Mouse (Mus musculus) embryonic fibroblast, embryonic 13.5 days (primary cell): Measurements from ENCODE around the gene Slfn5. TPM values are rescaled to one million over a fixed set of nuclear protein-coding genes. Genes with fewer than 3 reads are reported as not detected.
A peak's percentile ranks its signal among the peaks of the same experiment; 100 is the strongest.
"Not testable (repeated sequence)": the region's sequence is repeated elsewhere in the genome, so short reads cannot be mapped to it uniquely, and the experiment has no call there.

ENCODE experiments used
- H3K27ac ChIP-seq: 2 replicates; pipeline ENCODE4 v1.5.1; 2012; ENCODE audit warnings: low read length, control low read depth, inconsistent platforms; ENCODE audit not compliant: insufficient read depth
- H3K4me1 ChIP-seq: 2 replicates; pipeline ENCODE4 v1.6.1; 2011; ENCODE audit warnings: low read length; ENCODE audit not compliant: control insufficient read depth, insufficient read depth
- H3K4me3 ChIP-seq: 2 replicates; pipeline ENCODE4 v1.5.1; 2011; ENCODE audit warnings: mild to moderate bottlenecking, control low read depth, low read length; ENCODE audit not compliant: insufficient read depth
- CTCF ChIP-seq: IDR thresholded peaks from 2 replicates; pipeline ENCODE4 v1.5.1; 2011; ENCODE audit warnings: mild to moderate bottlenecking, control low read depth, low read length, moderate library complexity, borderline replicate concordance; ENCODE audit not compliant: insufficient read depth
- POLR2A ChIP-seq: IDR thresholded peaks from 2 replicates; pipeline ENCODE4 v1.6.1; 2011; ENCODE audit warnings: low read depth, mild to moderate bottlenecking, control low read depth, low read length, moderate library complexity
- polyA plus RNA-seq: library from polyadenylated mRNA; stranded (reverse); fragments of >200 nt; gene quantifications from 2 replicates; pipeline ENCODE4 v1.2.4, GENCODE M21; 2011; ENCODE audit warnings: low read depth; ENCODE audit not compliant: missing spikeins, insufficient read length

The Slfn5 gene
- polyA plus RNA-seq, 1 experiment: 5.1 TPM

- Histone ChIP-seq H3K4me1 (no peaks in the 10 kb centered on the region), H3K27ac (no peak overlapping the region), H3K4me3 (no peak overlapping the region)
- no peak for TF ChIP-seq POLR2A
- TF ChIP-seq CTCF: peak; percentile 94
Observed at GRCm38 (mm10) chr11:82914711-82915352, 36.3 kb upstream of the Slfn5 start.

GRCm38 (mm10) chr11:82920768-82921167, 30.4 kb upstream of the Slfn5 start:
- no peaks in the 10 kb centered on the region for H3K4me1 ChIP-seq
- TF ChIP-seq POLR2A (no peak), CTCF (no peak)
- no peak overlapping the region for H3K27ac ChIP-seq
- H3K4me3 ChIP-seq: no peak overlapping the region

- H3K4me1 ChIP-seq: no peaks in the 10 kb centered on the region
- H3K27ac ChIP-seq: no peak overlapping the region
- no peak overlapping the region for H3K4me3 ChIP-seq
- TF ChIP-seq CTCF (no peak), POLR2A (no peak)
Observed at GRCm38 (mm10) chr11:82921691-82922090, 29.5 kb upstream of the Slfn5 start.

GRCm38 (mm10) chr11:82923910-82924309, 27.2 kb upstream of the Slfn5 start:
- H3K4me1 ChIP-seq, H3K4me3 ChIP-seq, H3K27ac ChIP-seq: not testable (repeated sequence)

- Histone ChIP-seq H3K27ac (no peak overlapping the region), H3K4me3 (no peak overlapping the region), H3K4me1 (no peaks in the 10 kb centered on the region)
- TF ChIP-seq POLR2A: no peak
- TF ChIP-seq CTCF: no peak
Observed at GRCm38 (mm10) chr11:82928897-82929632, 22.1 kb upstream of the Slfn5 start.

GRCm38 (mm10) chr11:82929633-82929950, 21.6 kb upstream of the Slfn5 start:
- Histone ChIP-seq H3K4me1 (no peaks in the 10 kb centered on the region), H3K4me3 (no peak overlapping the region), H3K27ac (no peak overlapping the region)
- TF ChIP-seq POLR2A (no peak), CTCF (no peak)

GRCm38 (mm10) chr11:82930391-82930955, 20.7 kb upstream of the Slfn5 start:
- H3K4me3 ChIP-seq, H3K27ac ChIP-seq, H3K4me1 ChIP-seq: not testable (repeated sequence)

- H3K4me3 ChIP-seq, H3K4me1 ChIP-seq, H3K27ac ChIP-seq: not testable (repeated sequence)
Observed at GRCm38 (mm10) chr11:82931161-82931560, 20.0 kb upstream of the Slfn5 start.

GRCm38 (mm10) chr11:82931671-82932450, 19.3 kb upstream of the Slfn5 start:
- H3K4me3 ChIP-seq, H3K4me1 ChIP-seq, H3K27ac ChIP-seq: not testable (repeated sequence)

- 0 out of 2 replicates have a peak overlapping the region, but pooled peaks have one; percentile 14 for H3K4me3 ChIP-seq
- H3K27ac ChIP-seq: no peak overlapping the region
- TF ChIP-seq CTCF (no peak), POLR2A (no peak)
- no peaks in the 10 kb centered on the region for H3K4me1 ChIP-seq
Observed at GRCm38 (mm10) chr11:82933186-82933585, 18.0 kb upstream of the Slfn5 start.
